Mouse (Mus musculus) kidney, adult 8-10 months (tissue): ENCODE measurements around the gene Dnah11.

ENCODE experiments used
- DNase-seq, 2 experiments: peaks; one replicate each; pipeline ENCODE4 v3.0.0; 2022

The Dnah11 gene

DNA sequence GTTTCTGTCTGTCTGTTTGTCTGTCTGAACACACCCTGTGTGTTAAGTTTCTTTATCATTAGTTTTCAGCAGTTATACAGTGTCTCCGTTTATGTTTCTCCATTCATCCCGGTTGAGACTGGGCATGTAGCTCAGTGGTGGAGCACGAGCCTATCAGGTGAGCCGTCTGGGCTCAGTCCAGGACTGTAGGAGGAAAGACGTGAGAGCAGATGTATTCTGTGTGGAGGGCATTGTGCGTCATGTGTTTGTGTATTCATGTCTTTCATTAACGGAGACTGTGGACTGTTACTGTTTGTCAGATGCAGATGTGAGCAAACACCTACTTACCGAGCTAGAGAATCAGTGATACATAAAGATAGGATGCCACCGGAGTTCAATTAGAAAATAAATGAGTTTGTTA is 341.8 kb downstream of the Dnah11 start:
- no peak for DNase-seq

DNA sequence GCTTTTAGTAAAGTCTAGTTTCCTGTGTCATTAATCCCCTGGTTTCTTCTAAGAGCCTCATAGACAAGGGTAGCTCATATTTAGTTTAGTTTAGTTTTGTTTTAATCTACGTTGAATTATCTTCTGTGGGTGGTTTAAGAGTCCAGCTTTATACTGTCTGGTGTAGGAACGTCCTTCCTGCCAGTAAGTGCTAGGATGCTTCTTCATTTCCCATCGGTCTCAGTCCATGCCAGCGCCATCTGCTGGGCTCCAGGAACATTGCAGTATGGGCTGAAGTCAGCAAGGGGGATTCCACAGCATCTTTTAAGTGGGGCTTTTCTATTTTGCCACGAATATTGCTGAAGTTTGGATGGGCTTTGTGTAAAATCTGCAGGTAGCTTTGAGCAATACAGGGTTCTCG is 345.5 kb downstream of the Dnah11 start:
- DNase-seq, result peak in 1 of 2 experiments; percentile 45

DNA sequence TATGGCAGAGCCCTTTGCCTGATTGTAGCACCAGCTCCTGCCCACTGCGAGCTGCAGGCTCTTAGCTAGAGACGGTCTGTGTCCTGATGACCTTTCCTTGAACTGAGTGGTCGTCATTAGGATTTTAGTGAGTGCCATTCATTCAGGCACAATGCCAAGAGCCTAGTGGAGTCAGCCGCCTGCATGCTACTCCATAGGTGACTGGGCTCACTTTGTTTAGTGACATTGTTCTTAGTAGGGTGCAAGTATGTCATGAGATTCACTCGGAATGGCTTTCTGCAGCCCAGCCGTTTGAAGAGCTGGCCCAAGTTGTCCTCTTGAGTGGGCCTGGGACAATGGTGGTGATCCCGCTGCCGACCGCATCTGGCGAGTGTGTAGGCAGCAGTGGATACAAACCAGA is 348.4 kb downstream of the Dnah11 start:
- no peak for DNase-seq

DNA sequence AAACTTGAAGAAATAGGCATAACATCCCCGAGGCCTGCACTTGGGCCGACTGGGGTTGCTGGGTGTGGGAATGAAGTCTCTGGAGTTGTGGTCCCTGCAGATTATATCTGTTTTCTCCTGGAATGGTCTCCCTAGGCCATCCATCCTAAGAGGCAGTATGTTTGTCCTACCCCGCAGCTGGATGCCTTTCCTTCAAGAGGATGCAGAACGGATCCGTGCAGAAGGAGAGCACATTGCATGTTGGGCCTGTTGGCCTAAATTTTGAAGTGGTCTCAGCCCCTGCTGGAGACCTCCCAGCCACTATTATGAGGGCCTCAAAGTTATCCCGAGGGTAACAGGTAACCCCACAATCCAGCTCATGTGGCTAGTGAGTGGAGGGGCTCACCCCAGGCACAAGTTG is 350.2 kb downstream of the Dnah11 start:
- no peak for DNase-seq

DNA sequence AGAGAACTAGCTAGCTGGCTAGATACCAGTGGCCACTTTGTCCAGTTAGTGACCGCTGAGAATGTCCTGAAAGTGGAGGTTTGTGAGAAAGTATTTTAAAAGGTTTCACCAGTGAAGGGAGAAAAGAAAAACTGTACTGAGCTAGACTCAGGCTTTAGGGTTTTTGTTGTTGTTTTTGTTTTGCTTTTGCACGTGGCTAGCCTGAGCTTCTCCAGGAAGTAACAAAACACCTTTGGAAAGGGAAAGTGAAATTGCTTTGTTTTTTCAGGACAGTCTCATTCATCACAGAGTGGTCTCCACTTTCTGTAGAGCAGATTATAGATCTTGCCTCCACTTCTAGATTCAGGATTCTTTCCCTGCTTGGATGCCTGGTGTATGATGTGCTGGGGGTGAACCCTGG is 353.9 kb downstream of the Dnah11 start:
- no peak for DNase-seq

DNA sequence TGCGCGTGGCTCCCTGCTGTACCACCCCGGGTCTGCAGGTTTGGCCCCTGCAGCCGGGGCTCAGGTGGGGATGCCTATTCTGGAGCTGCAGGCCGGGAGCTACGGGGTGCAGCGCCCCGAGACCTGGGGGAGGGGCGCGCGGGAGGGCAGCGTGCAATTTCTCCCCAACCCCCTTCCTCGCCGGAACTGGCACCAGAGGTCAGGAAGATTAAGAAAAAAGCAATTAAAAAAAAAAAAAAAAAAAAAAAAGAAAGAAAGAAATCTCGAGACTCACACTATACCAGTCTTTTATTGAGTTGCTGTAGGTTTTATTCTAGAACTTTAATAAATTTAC is 354.8 kb downstream of the Dnah11 start:
- no peak for DNase-seq

DNA sequence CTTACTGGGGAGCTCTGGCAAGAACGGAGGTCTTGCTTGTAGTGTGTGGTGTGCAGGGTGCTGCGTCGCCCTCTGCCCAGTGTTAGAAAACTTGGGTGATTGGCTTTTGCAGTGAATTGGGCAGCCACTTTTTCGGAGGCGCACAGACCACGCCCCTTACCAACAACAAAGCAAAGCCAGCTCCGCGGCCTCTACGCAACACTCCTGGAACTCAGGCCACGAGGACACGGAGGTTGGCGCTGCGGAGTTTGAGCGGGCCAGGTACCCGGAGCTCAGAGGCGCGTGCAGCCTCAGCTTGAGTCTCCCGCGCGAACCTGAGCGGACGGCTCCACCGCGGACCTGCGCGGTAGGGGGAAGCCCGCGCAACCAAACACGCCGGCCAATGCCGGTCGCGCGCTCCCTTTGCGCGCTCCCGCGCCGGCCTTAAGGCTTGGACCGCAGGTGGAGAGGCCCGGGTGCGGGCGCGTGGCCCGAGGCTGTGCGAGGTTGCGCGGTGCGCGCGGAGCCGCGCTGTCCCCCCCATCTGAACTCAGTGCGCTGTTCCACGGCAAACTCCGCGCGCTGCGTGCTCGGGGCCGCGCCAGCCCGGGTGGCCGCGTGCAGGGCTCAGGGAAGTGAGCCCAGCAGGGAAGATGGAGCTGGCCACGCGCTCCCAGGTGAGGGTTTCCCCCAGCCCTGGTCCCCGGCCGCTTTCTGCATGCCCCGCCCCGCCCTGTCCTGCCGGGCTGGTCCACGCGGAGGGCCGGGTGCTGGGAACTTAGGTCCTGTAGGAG is 355.4 kb downstream of the Dnah11 start:
- peak in 1 of 2 experiments; percentile 35 for DNase-seq

DNA sequence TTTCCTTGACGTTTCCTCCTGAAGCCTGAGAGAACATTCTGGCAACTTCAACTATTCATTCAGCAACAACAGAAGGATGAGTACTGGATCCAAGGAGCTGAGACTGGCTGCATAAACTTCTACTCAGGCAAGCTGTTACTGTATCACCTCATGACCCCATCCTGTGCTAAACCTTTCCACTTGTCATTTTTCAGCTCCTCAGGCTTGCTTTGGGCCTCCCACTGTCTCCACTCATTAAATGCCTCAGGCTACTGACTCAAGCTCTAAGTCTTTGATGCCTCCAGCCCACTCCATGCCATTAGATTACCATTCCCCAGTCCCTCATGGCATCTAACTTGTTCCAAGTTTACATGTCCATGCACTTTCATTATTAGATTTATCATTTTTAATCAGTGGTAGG is 356.2 kb downstream of the Dnah11 start:
- DNase-seq, result no peak

DNA sequence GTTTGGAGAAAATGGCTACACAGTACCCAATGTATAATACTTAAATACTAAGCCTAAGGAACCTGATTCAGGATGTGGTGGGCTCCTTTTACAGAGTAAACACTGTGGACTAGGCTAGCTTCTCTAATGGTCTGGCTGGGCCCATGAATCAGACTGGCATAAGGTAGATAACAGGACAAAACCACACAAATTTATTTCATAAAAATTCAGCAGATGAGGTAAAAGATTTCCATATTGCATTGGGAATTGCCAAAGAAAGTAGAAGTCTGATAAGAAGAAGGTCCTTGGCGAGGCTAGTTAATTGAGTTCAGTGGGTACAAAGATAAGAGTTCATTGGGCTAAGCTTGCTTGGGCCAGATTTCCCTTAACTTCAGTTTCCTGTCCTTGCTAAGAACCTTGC is 358.1 kb downstream of the Dnah11 start:
- DNase-seq, result no peak

DNA sequence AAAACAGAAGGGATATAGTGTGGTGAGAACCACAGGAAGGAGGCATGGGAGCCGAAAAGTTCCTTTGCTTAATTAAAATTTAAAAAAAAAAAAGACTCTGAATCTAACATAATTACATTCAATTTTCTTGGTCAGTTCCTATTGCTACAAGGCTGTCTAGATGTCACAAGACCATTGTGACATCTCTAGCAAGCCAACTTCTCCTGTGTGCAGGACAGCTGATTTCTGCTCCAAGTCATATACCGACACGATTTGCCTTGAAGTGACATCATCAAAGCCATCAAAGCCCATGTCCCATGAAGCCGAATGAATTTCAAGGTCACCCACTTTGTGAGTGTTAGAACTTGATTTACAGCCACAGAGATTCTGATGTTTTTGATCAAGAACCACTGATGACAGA is 361.5 kb downstream of the Dnah11 start:
- DNase-seq, result no peak

DNA sequence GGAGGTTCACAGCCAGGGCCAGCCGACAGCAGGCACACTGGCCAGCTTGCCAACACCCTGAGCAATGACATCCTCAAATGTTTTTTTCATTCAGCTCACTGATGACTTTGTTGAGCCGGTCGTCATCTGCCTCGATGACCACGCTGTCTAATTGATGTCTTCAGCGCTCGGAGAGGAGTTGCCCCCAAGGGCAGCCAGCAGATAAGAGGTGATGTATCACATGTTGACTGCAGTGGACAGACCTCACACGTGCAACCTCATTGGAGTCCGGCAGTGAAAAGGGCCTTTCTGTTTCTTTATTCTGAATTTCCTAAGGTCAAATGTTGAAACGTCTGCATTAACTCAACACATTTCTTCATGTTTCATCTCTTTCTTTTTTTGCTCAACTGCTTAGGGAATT is 363.5 kb downstream of the Dnah11 start:
- no peak for DNase-seq

DNA sequence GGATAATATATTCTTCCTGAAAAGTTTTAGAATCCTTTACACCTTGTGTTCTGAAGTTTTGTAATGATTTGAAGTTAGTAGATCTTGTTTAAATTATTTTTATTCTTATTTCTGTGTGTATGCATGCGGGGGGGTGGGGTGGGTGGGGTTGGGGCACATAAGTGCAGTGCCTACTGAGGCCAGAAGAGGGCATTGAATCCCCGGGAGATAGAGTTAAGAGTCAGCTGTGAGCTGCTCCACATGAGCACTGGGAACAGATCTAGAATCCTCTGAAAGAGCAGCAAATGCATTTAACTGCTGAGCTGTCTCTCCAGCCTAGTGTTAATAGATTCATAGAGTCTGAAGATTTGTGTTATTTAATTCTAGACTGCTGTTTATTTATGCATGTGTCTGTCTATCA is 364.2 kb downstream of the Dnah11 start:
- no peak for DNase-seq

DNA sequence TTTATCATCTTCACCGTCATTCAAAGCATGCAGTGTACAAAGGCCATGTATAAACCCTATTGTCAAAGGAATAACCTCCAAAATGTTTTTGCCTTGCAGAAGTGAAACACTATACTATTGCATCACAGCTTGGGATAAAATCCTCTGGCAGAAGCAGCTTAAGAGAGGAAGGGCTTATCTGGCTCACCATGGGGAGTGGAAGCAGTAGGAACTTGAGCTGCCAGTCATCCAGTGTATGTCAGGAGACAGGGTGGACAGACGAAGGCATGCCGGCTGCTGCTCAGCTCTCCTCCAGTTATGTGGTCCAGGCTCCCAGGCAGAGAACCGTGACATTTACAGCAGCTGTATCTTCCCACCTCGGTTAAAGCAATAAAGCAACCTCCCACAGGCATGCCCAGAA is 366.7 kb downstream of the Dnah11 start:
- no peak for DNase-seq

DNA sequence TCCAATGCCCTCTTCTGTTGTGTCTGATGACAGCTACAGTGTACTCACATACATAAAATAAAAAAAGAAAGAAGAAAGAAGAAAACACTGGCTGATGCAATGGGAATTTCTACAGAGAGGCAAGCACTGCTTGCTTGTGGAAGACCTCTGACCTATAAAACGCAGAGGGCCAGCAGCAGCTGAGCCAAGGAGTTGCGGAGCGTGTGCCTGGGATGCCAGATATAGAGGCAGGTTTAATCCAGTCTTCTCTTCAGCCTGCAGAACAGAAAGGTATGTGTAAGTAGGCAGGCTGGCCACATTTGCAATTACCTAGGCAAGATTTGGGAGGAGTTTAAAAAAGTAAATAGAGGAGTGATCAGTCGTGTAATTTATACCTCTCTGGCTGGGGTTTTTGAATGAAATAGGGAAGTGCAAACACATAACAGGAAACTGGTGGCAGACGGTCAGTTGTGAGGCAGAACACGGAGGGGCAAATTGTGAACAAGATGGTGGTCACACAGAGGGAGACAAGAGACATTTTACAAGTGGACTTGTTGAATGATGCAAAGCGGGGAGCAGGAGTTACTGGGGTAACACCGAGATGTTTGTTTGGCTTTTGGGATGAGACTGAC is 367.4 kb downstream of the Dnah11 start:
- DNase-seq, result no peak

DNA sequence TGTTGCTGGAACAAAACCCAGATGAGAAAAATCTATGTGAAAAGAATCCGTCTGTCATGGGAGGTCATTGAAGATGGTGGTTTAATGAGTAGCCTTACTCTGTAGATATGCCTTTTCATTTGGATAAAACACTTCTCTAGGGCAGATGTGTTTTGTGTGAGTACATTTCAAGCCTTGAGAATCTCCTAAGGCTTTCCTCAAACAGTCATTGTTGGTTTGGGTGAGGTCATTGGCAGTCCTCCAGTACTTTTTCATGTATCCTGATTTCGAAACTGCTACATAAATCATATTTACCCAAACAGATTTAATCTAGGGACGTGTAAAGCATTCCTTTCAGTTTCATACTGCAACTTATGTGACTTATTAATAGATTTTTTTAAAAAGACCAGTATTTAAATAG is 370.5 kb downstream of the Dnah11 start:
- peak in 1 of 2 experiments; percentile 5 for DNase-seq
